Mouse (Mus musculus) retina, postnatal 1 day (tissue): ENCODE results near the gene Rab40b.
"Not testable (repeated sequence)": the region's sequence is repeated elsewhere in the genome, so short reads cannot be mapped to it uniquely, and the experiment has no call there.

Experiments
- DNase-seq: peaks from one replicate; pipeline ENCODE4 v3.0.0-alpha.2; 2012

Rab40b gene

DNA sequence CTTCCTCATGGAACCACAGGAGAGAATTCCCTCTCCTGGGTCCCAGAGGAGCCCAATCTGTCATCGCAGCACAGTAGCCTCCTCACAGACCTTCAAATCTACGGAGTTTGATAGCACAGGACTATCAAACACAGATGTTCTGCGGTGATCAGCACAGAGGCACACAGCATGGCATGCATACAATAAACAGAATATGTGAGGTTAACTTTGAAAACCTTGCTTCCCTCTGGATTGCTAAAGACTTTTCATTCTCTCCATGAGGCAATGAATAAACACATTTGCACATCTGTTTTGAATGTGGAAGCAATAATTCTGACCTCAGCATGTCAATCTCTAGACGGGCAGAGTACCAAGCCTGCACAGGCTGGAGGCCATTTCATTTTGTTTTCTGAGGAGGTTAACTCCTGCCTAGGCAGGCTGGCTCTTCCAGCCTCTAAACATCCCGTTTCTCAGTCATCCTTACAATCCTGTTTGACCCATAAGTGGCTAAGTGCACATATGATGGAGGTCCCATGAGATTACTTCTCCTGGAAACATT is 20.8 kb downstream of the Rab40b start:
- no peak for DNase-seq

DNA sequence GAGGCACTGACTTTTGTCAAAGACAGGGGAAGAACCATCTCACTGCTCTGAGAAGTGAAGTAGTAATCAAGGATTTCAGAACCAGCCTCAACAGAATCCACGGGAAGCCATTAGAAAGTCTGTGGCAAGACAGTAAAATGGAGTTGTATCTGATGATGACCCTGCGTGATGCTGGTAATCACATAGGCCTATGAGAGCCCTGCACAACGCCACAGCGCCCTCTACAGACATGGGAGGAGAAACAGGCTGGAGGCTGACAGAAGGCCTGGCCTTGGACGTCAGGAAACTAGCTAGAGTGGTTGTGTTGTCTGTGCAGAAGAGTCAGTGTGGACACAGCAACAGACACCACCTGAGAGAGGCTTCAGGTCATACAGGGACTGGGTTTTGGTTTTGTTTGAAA is 25.8 kb downstream of the Rab40b start:
- peak; percentile 43 for DNase-seq

- DNase-seq: peak; percentile 99
Observed at GRCm38 (mm10) chr11:121354091-121354707, 33.9 kb downstream of the Rab40b start, which contains the start of gene Wdr45b. TSS of gene Wdr45b (minus strand) at chr11:121354445.

GRCm38 (mm10) chr11:121353326-121354090 is 34.5 kb downstream of the Rab40b start:
- peak; percentile 29 for DNase-seq

GRCm38 (mm10) chr11:121348727-121349126 is 39.3 kb downstream of the Rab40b start:
- not testable (repeated sequence) for DNase-seq

DNA sequence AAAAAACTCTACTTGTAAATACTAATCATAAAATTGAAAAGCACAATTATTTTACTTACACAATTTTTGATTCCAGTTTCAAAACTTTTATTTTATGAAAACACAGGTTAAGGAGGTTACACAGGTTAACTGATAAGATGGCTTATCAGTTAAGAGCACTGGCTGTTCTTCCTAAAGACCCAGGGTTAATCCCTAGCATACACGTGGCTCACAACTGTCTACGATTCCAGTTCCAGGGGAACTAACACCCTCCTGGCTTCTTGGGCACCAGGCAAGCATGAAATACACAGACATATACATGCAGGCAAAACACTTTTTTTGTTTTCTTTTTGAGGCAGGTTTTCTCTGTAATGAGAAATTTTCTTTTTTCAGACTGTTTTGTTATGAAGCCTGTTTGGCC is 39.9 kb downstream of the Rab40b start:
- DNase-seq: no peak

DNA sequence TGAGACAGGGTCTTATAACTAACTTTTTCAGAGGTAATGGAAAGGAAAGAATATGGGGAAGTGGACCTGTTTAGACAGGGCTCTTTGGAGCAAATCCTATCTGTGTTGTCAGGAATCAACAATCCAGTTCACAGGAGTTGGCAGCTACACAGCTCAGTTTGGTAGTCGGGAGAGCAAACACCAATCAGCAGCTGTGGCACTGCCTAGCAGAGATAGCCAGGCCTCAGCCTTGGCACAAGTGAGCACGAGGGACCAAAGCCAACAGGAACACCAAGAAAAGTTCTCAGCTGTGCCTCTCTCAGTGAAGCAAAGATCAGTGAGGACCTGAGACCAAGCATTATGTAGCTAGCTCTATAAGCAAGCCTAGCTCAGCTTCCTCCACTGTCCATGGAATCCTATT is 41.0 kb downstream of the Rab40b start:
- no peak for DNase-seq

DNA sequence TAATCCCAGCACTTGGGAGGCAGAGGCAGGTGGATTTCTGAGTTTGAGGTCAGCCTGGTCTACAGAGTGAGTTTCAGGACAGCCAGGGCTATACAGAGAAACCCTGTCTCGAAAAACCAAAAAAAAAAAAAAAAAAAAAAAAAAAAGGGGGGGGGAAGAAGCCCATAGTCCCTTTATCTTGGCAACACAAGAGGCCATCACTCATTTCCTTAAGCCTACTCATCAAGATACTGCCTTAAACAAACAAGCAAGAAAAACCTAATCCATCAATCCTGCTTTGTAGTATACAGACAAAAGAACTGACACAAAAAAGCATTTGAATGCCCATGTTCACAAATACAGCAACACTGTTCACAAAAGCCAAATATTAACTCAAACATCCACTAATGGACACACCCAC is 45.6 kb downstream of the Rab40b start:
- not testable (repeated sequence) for DNase-seq

GRCm38 (mm10) chr11:121340287-121340686 is 47.8 kb downstream of the Rab40b start:
- no peak for DNase-seq

- no peak for DNase-seq
Observed at GRCm38 (mm10) chr11:121339647-121340046, 48.4 kb downstream of the Rab40b start.

DNA sequence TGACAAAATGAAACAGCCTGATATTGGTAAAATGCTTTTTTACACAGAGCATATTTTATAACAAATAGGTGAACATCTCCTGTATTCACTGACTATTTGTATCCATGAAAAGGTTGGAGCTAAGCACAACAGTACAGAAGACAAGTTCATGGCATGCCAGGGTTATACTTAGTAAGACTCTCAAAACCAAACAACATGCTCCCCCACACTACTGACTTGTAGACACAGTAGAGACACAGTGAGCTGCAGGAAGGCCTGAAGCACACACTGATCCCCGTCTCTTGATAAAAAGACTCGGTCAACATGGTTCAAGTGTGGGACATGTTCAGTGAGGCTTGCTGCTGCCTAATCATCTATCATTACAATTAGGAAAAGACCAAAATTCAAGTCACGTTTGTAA is 56.4 kb downstream of the Rab40b start:
- no peak for DNase-seq

DNA sequence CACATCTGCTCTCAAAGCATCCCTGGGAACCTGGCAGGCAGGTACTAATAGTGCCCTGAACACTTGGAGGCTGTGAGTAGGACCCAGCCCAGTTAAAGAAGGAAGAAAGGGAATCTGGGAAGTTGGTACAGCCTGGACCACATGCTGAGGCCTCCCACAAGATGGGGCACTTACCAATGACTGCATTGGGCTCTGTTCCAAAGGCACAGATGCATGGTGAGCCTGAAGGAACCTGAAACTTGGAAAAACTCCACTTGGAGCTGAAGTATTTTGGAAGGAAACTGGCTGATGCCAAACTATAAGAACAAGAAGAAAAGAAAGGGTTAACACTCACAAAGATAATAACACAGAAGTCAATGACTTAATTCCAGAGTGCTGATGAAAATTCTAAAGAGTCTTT is 59.4 kb downstream of the Rab40b start:
- no peak for DNase-seq

GRCm38 (mm10) chr11:121328206-121328605 is 59.8 kb downstream of the Rab40b start:
- DNase-seq: no peak

DNA sequence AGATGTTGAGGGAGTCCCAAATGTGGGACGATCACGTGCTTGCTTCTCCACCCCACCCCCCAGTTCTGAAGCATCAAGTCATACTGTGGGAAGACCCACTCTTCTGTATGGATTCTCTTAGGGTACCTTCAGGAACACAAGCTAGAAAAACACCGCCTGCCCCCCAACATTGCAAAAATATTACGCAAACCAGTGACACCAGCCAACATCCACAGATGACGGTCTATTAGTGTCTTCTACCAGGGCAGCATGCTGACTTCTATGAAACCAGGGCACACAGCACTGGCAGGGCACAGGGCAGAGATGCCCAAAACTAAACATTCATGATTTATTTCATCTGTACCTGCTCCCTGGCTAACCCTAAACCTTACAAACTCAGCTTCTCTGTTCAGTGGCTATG is 61.4 kb downstream of the Rab40b start:
- no peak for DNase-seq

DNA sequence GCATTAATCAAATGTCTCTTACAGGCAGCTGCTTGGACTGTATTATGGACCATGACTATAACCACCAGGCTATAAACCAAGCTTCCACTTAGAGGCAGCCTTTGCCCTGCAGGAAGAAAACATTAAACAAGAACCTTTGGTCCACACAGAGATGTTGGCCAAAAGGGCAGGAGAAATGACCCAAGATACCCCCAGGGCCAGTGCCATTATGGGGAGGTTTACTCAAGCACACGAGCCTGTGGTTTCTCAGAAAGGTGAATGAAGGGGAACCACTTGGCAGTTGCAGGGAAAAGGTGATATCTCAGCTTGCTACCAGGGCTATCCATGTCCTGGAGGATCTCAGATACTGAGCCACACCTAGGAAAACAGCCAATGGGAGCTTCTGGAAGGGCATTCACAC is 62.0 kb downstream of the Rab40b start:
- DNase-seq: no peak

DNA sequence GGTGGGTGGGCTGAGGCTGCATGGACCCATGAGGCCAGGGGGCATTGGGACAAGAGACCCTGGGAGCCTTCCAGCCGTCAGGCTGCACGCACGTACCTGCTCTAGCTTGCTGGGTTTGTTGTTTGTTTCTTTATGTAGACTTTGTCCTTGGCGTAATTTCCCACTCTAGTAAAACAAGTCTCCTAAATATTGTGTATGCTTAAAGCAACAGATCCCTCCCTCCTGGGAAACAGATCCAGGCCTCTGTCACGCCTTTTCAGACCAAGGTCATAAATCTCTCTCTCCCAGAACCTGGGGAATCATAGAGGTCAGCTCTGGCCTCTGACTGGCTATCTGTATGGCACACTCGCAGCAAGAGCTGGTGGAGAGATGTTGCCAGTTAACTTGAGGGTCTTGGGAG is 80.3 kb downstream of the Rab40b start:
- DNase-seq: not testable (repeated sequence)

DNA sequence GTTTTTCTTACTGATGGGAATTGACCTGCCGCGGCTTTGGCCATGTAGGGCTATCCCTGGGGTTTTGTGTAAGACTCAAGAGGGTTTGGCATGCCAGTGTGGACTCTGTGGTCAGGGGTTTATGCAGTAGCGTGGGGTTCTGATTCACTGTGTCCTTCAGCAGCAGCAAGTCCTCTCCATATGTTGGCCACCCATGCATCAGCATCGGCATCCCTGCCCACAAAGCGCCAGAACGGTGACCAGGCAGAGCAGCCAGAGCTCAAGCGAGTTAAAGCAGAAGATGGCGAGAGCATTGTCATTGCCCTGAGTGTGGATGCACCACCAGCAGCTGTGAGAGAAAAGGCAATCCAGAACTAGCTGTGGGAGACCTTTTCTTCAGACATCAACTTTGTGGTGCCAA is 81.4 kb downstream of the Rab40b start:
- DNase-seq: no peak
